Mouse (Mus musculus) adrenal gland, postnatal 14 days (tissue): Measurements from ENCODE around the gene Trim7. TPM values are rescaled to one million over a fixed set of nuclear protein-coding genes. Genes with fewer than 3 reads are reported as not detected.
"Not testable (repeated sequence)": the region's sequence is repeated elsewhere in the genome, so short reads cannot be mapped to it uniquely, and the experiment has no call there.

Source experiments
- DNase-seq: peaks from one replicate; pipeline ENCODE4 v3.0.0; 2021; ENCODE audit warnings: mixed read lengths
- total RNA-seq: library from RNA; stranded (reverse); gene quantifications from 2 replicates; pipeline ENCODE4 v1.2.3, GENCODE M21; 2021

Gene Trim7
- total RNA-seq, 1 experiment from 2014 or later, result 6.1 TPM

DNA sequence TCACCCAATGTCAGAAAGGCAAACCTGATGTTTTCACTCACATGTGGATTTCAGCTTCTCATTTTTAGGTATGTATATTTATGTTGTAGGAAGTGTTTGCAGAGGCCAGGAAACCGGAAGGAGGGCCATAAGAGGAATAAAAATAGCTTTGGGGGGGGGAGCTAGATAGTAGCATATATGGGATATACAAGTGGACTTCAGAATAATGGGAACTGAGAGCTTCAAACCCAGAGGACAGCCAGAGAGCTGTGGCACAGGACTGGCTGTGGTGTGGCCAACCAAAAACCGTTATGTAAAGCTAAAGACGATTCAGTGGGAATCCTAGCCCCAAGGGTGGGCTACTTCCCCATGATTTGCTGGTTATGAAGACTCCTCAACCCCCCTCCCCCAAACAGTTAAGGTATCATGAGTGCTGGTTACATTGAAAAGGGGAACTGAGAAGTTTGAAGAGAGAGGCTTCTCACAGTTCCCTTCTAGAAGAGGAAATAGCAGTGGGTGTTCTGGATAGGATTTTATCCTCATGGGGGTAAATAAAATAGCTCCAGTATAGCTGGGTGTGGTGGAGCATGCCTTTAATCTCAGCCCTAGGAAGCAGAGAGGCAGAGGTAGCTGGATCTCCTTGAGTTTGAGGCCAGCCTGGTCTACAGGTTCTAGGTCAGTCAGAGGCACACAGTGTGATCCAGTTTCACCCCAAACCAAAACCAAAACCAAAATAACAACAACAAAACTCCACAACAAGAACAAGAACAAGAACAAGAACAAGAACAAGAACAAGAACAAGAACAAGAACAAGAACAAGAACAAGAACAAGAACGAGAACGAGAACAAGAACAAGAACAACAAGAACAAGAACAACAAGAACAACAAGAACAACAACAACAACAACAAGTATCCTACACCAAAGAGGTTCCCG, 75.0 kb downstream of the Trim7 start:
- DNase-seq, result not testable (repeated sequence)

DNA sequence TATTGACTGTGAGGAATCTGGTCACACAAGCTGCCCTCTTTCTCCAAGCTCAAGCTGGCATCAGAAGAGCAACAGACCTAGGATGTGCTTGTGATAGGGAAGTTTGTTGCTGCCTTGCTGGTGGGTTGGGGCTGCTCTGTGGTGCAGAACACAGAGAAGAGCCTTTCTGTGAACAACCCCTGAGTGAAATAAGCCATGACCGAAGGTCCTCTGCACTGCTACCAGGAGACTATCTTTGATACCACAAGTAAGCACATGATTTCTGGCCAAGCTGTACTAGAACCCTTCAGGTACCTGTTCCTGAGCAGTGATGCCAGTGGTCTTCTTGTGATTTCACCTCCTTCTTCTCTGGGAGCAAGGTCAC, 75.6 kb downstream of the Trim7 start:
- DNase-seq, result not testable (repeated sequence)

Other genes with a start within 250 kb of the Trim7 start
- gene Rack1, start 25.8 kb upstream of the Trim7 start, total RNA-seq, result 735 and 919 TPM in 2 replicates
- gene Trim41, start 8.8 kb upstream of the Trim7 start, total RNA-seq, result 34.6 and 40.5 TPM in 2 replicates
- 2.3 and 3.5 TPM in 2 replicates for gene Gm12184, start 515 bp downstream of the Trim7 start, total RNA-seq
- gene Irgm1, start 45.5 kb downstream of the Trim7 start, total RNA-seq, result 15.2 and 19.0 TPM in 2 replicates
- 0.96 and 1.8 TPM in 2 replicates for gene Gm5431, start 76.1 kb downstream of the Trim7 start, total RNA-seq
- gene Psme2b, start 120.0 kb downstream of the Trim7 start, total RNA-seq, result 4.8 and 5.9 TPM in 2 replicates
- not detected in 2 replicates for gene Olfr56, start 152.7 kb downstream of the Trim7 start, total RNA-seq
- gene 9930111J21Rik1, start 153.3 kb downstream of the Trim7 start, total RNA-seq, result 2.3 and 6.9 TPM in 2 replicates
- 2.7 and 3.4 TPM in 2 replicates for gene Gm12185, start 166.1 kb downstream of the Trim7 start, total RNA-seq
- 2.8 and 3.6 TPM in 2 replicates for gene Tgtp1, start 168.0 kb downstream of the Trim7 start, total RNA-seq
- gene 9930111J21Rik2, start 225.1 kb downstream of the Trim7 start, total RNA-seq, result 3.4 and 9.1 TPM in 2 replicates
- gene Tgtp2, start 238.1 kb downstream of the Trim7 start, total RNA-seq, result 0.44 and 3.5 TPM in 2 replicates